Mouse (Mus musculus): ENCODE results near the gene Lzts2.

DNA sequence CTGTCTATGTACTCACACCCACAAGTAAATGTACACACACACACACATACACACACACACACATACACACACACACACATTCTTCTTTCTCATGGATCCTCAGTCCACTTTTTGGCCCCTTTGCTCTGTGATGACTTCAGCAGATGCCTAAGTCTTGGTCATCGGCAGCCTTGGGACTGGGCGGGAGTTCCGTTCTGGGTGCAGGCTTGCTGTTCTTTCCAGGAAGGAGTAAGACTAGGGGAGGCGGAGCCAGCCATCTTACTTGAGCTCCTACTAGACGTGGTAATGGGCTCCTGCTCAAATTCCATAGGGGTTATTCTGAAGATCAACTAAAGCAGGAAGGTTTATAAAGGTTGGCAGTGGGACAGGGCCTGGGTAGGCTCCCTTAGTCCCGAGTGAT, 6.1 kb downstream of the Lzts2 start:
- no peak for TF ChIP-seq GATA1 (IDR thresholded peaks at IDR 0.05; ENCODE audit: low read length)
- no peak for TF ChIP-seq TAL1 (IDR thresholded peaks at IDR 0.05; ENCODE audit: low read length)

All from erythroblast, embryonic 14.5 days (primary cell).